In genomic region chr11:85876059-85876788, GRCm38 (mm10) we compare ENCODE assay signal across 16 mouse cellular contexts. TPM values are rescaled to one million over a fixed set of nuclear protein-coding genes. Genes with fewer than 3 reads are reported as not detected.
DNase-seq lines count a peak whose midpoint lies in the region; ATAC-seq lines count a peak whose summit lies in the region.
"Had no signal": no experiment of that assay in that cellular context is flagged by ENCODE, and none has a peak within 500 bp of the region (broad histone marks: within the 10 kb centered on the region; RNA-seq: fewer than 3 reads in every experiment).

No protein-coding gene starts in this region.

- no peaks in the 10 kb centered on the region for H3K9me3 ChIP-seq in hindbrain, embryonic 10.5 days
- H3K9me3 ChIP-seq in hindbrain, embryonic 12.5 days (replicated peaks) = no peaks in the 10 kb centered on the region
- no peaks in the 10 kb centered on the region for H3K9me3 ChIP-seq in limb, embryonic 13.5 days

- peak overlapping the region; percentile 8; the same call in 1 of the 2 replicates for H3K27ac ChIP-seq in hindbrain, embryonic 10.5 days
- H3K27ac ChIP-seq in hindbrain, embryonic 12.5 days = no peak overlapping the region
- peak overlapping the region; percentile 65 for H3K27ac ChIP-seq in limb, embryonic 13.5 days

- no peak for ATAC-seq in hindbrain, embryonic 12.5 days (ENCODE audit: low FRiP score)
- peak; percentile 89 for ATAC-seq in limb, embryonic 13.5 days (ENCODE audit: low FRiP score, low read depth)
- ATAC-seq in cerebellum, adult (ENCODE audit: insufficient number of reproducible peaks, low FRiP score, low TSS enrichment) = no peak
- ATAC-seq in megakaryocyte, adult 5-6 weeks (ENCODE audit: poor library complexity, severe bottlenecking) = no peak

- H3K4me3 ChIP-seq in hindbrain, embryonic 10.5 days = no peak overlapping the region
- no peak overlapping the region for H3K4me3 ChIP-seq in hindbrain, embryonic 12.5 days
- H3K4me3 ChIP-seq in limb, embryonic 13.5 days = peak overlapping the region; percentile 28
- H3K4me3 ChIP-seq: erythroblast, embryonic 14.5 days had no signal

- peak; percentile 45 for DNase-seq in hindbrain, embryonic 10.5 days (ENCODE audit: low spot score)
- DNase-seq in embryo, embryonic 10.5 days (ENCODE audit: low spot score) = peak; percentile 70
- peak; percentile 61 for DNase-seq in retina, postnatal 7 days (ENCODE audit: low read depth, low spot score)
- no peak for DNase-seq in MN1 (ENCODE audit: low spot score)
- DNase-seq: cerebellum, adult 8-10 months; heart, postnatal 10 days; kidney, adult 2 months; lung, postnatal 10 days had no signal

- peaks cover 22% of the 10 kb centered on the region for H3K27me3 ChIP-seq in hindbrain, embryonic 10.5 days (ENCODE audit: insufficient read depth, poor library complexity, severe bottlenecking)
- H3K27me3 ChIP-seq in hindbrain, embryonic 12.5 days = peaks cover 10% of the 10 kb centered on the region
- no peaks in the 10 kb centered on the region for H3K27me3 ChIP-seq in limb, embryonic 13.5 days

- no peaks in the 10 kb centered on the region for H3K36me3 ChIP-seq in hindbrain, embryonic 10.5 days
- H3K36me3 ChIP-seq in hindbrain, embryonic 12.5 days = no peaks in the 10 kb centered on the region
- H3K36me3 ChIP-seq in limb, embryonic 13.5 days = no peaks in the 10 kb centered on the region

- peaks cover 11% of the 10 kb centered on the region for H3K4me1 ChIP-seq in hindbrain, embryonic 10.5 days (replicated peaks)
- no peaks in the 10 kb centered on the region for H3K4me1 ChIP-seq in hindbrain, embryonic 12.5 days
- peaks cover 30% of the 10 kb centered on the region for H3K4me1 ChIP-seq in limb, embryonic 13.5 days

- WGBS in hindbrain, embryonic 10.5 days = 60% methylated on average over 24 of the region's 24 CpGs
- 60% methylated on average over 24 of the region's 24 CpGs for WGBS in hindbrain, embryonic 12.5 days
- 10% methylated on average over 24 of the region's 24 CpGs for WGBS in limb, embryonic 13.5 days

- H3K9ac ChIP-seq in hindbrain, embryonic 12.5 days = no peak overlapping the region
- no peak overlapping the region for H3K9ac ChIP-seq in limb, embryonic 13.5 days

- no peak overlapping the region for H3K4me2 ChIP-seq in hindbrain, embryonic 12.5 days (replicated peaks)
- peak overlapping the region; percentile 58 for H3K4me2 ChIP-seq in limb, embryonic 13.5 days (replicated peaks)
- H3K4me2 ChIP-seq: liver, embryonic 11.5 days had no signal

RNA-seq across cellular contexts. Expression of gene Tbx4, which starts 10.0 kb away (rescaled TPM):
- polyA plus RNA-seq in hindbrain, embryonic 10.5 days (2016; fragmentation: Nextera tagmentation; extraction: Ambion mirVana) = 0.09 and 0.22 TPM in 2 replicates
- 0.57 and 0.94 TPM in 2 replicates for polyA plus RNA-seq in hindbrain, embryonic 12.5 days (2016; fragmentation: Nextera tagmentation; extraction: Ambion mirVana)
- 25.1 and 29.3 TPM in 2 replicates for polyA plus RNA-seq in limb, embryonic 13.5 days (2015; fragmentation: Nextera tagmentation; extraction: Ambion mirVana)
- total RNA-seq in megakaryocyte, adult 5-6 weeks (2015) = not detected in 2 replicates
- not detected in 2 replicates for total RNA-seq in megakaryocyte, adult 5-6 weeks (2017)
- polyA plus RNA-seq: erythroblast, embryonic 14.5 days had no signal

RNA-seq across cellular contexts. Expression of gene Gm11444, which starts 26.1 kb away (rescaled TPM):
- polyA plus RNA-seq in hindbrain, embryonic 10.5 days (2016; fragmentation: Nextera tagmentation; extraction: Ambion mirVana) = not detected in 2 replicates
- polyA plus RNA-seq in hindbrain, embryonic 12.5 days (2016; fragmentation: Nextera tagmentation; extraction: Ambion mirVana) = not detected in 2 replicates
- polyA plus RNA-seq in limb, embryonic 13.5 days (2015; fragmentation: Nextera tagmentation; extraction: Ambion mirVana) = 0.28 TPM in 1 of 2 replicates, not detected in the other
- not detected in 2 replicates for total RNA-seq in megakaryocyte, adult 5-6 weeks (2015)
- total RNA-seq in megakaryocyte, adult 5-6 weeks (2017) = not detected in 2 replicates
- total RNA-seq: gastrocnemius, postnatal 4 days; heart, postnatal 10 days; layer of hippocampus, postnatal 14 days had no signal
- polyA plus RNA-seq: erythroblast, embryonic 14.5 days; kidney, adult 2 months; liver, embryonic 11.5 days had no signal

RNA-seq across cellular contexts. Expression of gene Tbx2, which starts 43.9 kb away (rescaled TPM):
- 1.5 and 3.1 TPM in 2 replicates for polyA plus RNA-seq in hindbrain, embryonic 10.5 days (2016; fragmentation: Nextera tagmentation; extraction: Ambion mirVana)
- polyA plus RNA-seq in hindbrain, embryonic 12.5 days (2016; fragmentation: Nextera tagmentation; extraction: Ambion mirVana) = 3.8 and 4.9 TPM in 2 replicates
- polyA plus RNA-seq in limb, embryonic 13.5 days (2015; fragmentation: Nextera tagmentation; extraction: Ambion mirVana) = 5.0 and 5.1 TPM in 2 replicates
- total RNA-seq in megakaryocyte, adult 5-6 weeks (2015) = 0.04 TPM in 1 of 2 replicates, not detected in the other
- 0.04 TPM in 1 of 2 replicates, not detected in the other for total RNA-seq in megakaryocyte, adult 5-6 weeks (2017)

Comparison
In these comparisons a context has a peak if more than half of its experiments do, and no peak if none do; other contexts are left out.
1. RNA of gene Tbx4, which starts 10.0 kb away (polyA plus RNA-seq): 25.1 to 29.3 TPM in limb, embryonic 13.5 days; 0.57 to 0.94 TPM in hindbrain, embryonic 12.5 days and 0.09 to 0.22 TPM in hindbrain, embryonic 10.5 days; every median in the first group is over 10 times any median in the second.